Mouse (Mus musculus) limb, embryonic 12.5 days (tissue): Measurements from ENCODE around the gene Arid5b. TPM values are rescaled to one million over a fixed set of nuclear protein-coding genes. Genes with fewer than 3 reads are reported as not detected.
A peak's percentile ranks its signal among the peaks of the same experiment; 100 is the strongest.

ENCODE experiments used
- ATAC-seq: fragments of 200-750 bp; cut with Nextera tagmentation; 2 replicates; pipeline ENCODE4 v1.8.0; 2017; ENCODE audit warnings: low read depth, moderate TSS enrichment; ENCODE audit not compliant: insufficient number of reproducible peaks, insufficient read depth, low FRiP score, low TSS enrichment
- H3K27ac ChIP-seq: fragments of 300-500 bp; sonication (generic); 2 replicates; pipeline ENCODE4 v1.5.1; 2016; ENCODE audit warnings: mild to moderate bottlenecking, moderate library complexity
- H3K27me3 ChIP-seq: fragments of 300-500 bp; sonication (generic); 2 replicates; pipeline ENCODE4 v1.6.1; 2016; ENCODE audit warnings: mild to moderate bottlenecking, moderate library complexity
- H3K36me3 ChIP-seq: fragments of 300-500 bp; sonication (generic); 2 replicates; pipeline ENCODE4 v1.6.1; 2016; ENCODE audit warnings: mild to moderate bottlenecking, moderate library complexity
- H3K4me1 ChIP-seq: fragments of 300-500 bp; sonication (generic); replicated peaks from 2 replicates; pipeline ENCODE4 v1.6.1; 2016
- H3K4me2 ChIP-seq: fragments of 300-500 bp; sonication (generic); 2 replicates; pipeline ENCODE4 v1.6.1; 2016; ENCODE audit warnings: mild to moderate bottlenecking, moderate library complexity
- H3K4me3 ChIP-seq: fragments of 300-500 bp; sonication (generic); replicated peaks from 2 replicates; pipeline ENCODE4 v1.5.1; 2016; ENCODE audit warnings: mild to moderate bottlenecking
- H3K9ac ChIP-seq: fragments of 300-500 bp; sonication (generic); replicated peaks from 2 replicates; pipeline ENCODE4 v1.6.1; 2016; ENCODE audit warnings: mild to moderate bottlenecking, moderate library complexity
- H3K9me3 ChIP-seq: fragments of 300-500 bp; sonication (generic); 2 replicates; pipeline ENCODE4 v1.6.1; 2016; ENCODE audit warnings: mild to moderate bottlenecking, moderate library complexity
- WGBS: fragments of 180-500 bp; shearing (Covaris S2); methylation state at CpG from one replicate; pipeline ENCODE4 v1.1.7; 2016; 5-methylcytosine and 5-hydroxymethylcytosine counted together
- polyA plus RNA-seq: library from polyadenylated mRNA; unstranded; fragments of >200 nt; fragmentation: Nextera tagmentation; extraction: Ambion mirVana; gene quantifications from 2 replicates; pipeline ENCODE4 v1.2.1, GENCODE M21; 2016

The Arid5b gene
- polyA plus RNA-seq, 1 experiment from 2014 or later, result 48.0 TPM

DNA sequence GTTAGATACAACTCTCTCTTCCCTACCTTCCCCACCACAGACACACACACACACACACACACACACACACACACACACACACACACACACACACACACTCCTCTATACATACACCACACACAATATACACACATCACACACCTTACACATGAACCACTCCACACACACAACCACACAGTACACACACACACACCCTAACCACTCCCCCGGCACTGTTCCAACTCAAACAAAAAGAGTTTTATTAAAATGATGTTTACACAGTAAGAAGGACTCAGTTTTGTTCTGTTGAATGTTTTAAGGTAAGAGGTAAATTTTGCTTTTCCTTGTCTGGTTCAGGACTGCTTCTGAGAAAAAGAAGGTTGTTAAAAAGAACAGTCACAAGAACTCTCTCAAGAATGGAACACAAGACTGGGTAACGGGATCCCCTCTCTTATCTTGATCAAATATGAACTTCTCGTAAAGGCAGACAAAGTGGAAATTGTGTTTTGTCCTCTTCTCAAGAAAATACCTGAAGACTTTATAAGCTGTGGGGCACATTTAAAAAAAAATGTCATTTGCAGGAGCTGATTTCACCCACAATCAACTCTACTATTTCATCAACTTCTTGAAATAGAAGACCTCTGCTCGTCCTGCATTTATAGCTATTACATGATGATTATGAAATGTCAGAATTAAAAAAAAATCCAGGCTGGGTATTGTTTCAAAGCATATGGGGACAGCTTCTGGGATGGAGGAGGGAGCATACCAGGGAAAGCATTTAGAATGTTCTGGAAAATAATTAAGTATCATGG lies 30.9 kb downstream of the Arid5b start:
- H3K4me2 ChIP-seq, result no peak overlapping the region
- no peak for ATAC-seq
- H3K27ac ChIP-seq, result no peak overlapping the region
- no peaks in the 10 kb centered on the region for H3K9me3 ChIP-seq
- H3K4me1 ChIP-seq, result peaks cover 22% of the 10 kb centered on the region
- no peak overlapping the region for H3K9ac ChIP-seq
- peaks cover 12% of the 10 kb centered on the region for H3K36me3 ChIP-seq
- H3K4me3 ChIP-seq, result no peak overlapping the region
- whole genome bisulfite sequencing, result 84% methylated on average over 4 of the region's 4 CpGs
- no peaks in the 10 kb centered on the region for H3K27me3 ChIP-seq

DNA sequence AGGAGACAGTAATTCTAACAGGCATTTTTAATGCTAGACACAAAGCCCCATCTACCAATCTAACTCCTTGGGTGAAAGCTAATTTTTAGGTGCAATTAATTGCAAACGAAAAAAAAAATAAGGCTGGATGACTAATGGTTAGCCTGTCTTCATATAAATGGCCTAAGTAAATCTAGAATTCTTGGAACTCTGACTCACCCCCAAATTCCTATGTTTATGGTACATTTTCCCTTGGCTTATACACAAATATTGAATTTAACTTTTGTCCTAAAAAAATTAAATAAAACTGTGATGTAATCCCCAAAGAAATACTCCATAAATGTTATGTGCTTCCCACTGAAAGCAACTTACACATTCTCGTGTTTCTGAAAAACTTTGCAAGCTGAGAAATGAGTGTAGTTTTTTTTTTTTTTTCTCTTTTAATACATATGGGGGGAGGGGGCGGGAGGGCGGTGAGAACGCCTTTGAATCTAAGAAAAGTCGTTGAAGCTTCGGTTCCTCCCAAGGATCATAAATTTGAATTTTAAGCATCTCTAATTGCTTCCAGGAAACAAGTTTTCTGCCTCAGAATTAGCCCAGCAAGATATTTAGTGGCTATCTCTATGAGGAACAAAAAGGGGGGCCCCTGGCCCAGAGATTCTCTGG lies 31.8 kb downstream of the Arid5b start:
- H3K9ac ChIP-seq, result no peak overlapping the region
- no peaks in the 10 kb centered on the region for H3K9me3 ChIP-seq
- H3K27ac ChIP-seq, result peak overlapping the region; percentile 66; the same call in 1 of the 2 replicates
- no peak for ATAC-seq
- H3K4me1 ChIP-seq, result peaks cover 22% of the 10 kb centered on the region
- H3K4me3 ChIP-seq, result no peak overlapping the region
- H3K36me3 ChIP-seq, result peaks cover 15% of the 10 kb centered on the region
- 26% methylated on average over 7 of the region's 7 CpGs for WGBS
- no peaks in the 10 kb centered on the region for H3K27me3 ChIP-seq
- H3K4me2 ChIP-seq, result no peak overlapping the region

DNA sequence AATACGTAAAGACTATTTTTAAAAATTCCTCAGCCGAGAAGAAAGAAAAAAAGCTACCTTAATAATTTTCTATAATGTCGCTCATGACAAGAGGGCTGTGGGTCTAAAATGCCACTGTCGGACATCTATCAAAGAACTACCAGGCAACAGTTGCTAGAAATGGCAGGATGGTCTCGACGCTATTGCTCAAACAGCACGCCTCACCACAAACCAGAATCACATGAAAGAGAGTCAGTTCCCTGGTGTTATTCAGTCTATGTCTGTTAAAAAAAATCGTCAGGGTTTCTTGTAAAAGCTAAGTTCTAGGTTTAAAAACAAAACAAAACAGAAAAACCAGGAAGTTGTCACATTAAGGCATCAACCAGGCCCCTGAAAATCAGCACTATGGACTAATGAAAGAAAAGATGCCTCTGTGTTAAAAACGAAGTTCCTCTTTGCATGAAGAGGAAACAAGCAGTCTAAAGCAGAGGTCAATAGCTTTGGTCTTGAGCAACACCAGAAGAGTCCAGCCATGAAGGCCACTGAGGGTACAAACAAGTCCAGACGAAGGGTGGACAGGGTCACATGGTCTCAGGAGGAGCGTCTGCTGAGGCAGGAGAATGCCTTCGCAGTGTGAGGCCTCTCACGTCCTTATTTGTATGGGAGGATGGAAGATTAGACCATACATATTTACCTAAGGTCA lies 37.6 kb downstream of the Arid5b start:
- Histone ChIP-seq H3K9me3 (no peaks in the 10 kb centered on the region), H3K9ac (no peak overlapping the region), H3K27me3 (no peaks in the 10 kb centered on the region), H3K27ac (no peak overlapping the region), H3K36me3 (peaks cover 28% of the 10 kb centered on the region), H3K4me1 (peaks cover 24% of the 10 kb centered on the region), H3K4me2 (no peak overlapping the region), H3K4me3 (no peak overlapping the region)
- ATAC-seq, result no peak
- WGBS, result 77% methylated on average over 13 of the region's 13 CpGs

DNA sequence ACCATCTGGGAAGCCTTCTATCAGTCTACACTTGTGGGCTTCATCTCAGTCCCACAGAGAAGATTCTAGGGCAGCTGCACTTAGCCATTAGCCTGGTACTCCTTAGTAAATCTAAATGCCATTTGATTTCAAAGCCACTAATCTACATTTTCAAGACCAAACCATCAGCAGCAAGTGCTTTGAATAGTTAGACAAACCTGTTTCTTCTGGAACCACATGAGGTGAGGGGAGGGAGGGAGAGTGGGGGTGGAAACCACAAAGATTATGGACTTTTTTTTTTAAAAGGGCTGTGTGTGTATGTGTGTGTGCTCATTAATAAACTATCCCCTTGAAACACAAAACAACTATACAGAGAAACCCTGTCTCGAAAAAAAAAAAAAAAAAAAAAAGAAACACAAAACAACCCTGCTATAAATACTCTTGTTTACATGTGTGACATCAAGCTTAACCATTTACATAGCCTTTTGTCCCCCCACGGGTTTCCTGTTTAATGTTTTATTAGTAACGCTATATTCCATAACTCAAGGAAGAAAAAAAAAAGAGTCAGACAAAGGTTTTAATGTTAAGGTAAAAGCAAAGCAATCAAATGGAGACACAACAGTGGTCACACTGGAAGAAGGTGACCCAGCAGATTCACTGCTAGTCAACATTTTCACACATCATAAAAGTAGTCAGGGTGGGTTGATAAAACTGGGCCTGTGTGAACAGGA lies 38.3 kb downstream of the Arid5b start:
- peaks cover 35% of the 10 kb centered on the region for H3K36me3 ChIP-seq
- H3K4me2 ChIP-seq, result no peak overlapping the region
- H3K9ac ChIP-seq, result no peak overlapping the region
- no peaks in the 10 kb centered on the region for H3K27me3 ChIP-seq
- ATAC-seq, result no peak
- 0 out of 2 replicates have a peak overlapping the region, but pooled peaks have one; percentile 37 for H3K27ac ChIP-seq
- H3K9me3 ChIP-seq, result no peaks in the 10 kb centered on the region
- H3K4me3 ChIP-seq, result no peak overlapping the region
- H3K4me1 ChIP-seq, result peaks cover 24% of the 10 kb centered on the region
- whole genome bisulfite sequencing, result 46% methylated on average over 3 of the region's 3 CpGs

DNA sequence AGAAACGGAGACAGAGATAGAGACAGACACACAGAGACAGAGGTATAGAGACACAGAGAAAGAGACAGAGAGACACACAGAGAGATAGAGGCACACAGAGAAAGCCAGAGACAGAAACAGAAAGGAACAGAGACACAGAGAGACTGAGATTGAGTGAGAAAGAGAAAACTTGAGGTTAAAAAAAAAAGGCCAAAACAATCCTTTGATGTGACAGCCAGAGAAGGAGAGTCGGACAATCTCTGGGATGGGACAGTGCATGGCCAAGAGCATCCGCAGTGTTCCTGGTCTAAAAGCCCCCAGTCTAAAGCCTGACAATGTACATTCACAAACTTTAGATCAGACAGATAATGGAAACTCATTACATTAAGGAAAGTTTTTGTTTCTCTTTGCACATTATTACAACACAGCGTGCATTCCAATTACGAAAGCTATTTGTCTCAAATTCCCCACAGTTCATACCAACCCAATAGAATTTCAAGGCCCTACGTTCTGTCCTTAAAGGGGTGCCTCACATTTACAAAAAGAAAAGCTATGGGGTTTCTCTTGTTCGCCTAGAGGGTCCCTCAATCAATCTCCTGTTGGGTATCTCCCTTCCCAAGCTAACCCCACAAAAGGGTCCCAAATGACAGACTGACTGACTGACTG lies 39.0 kb downstream of the Arid5b start:
- Histone ChIP-seq H3K36me3 (peaks cover 40% of the 10 kb centered on the region), H3K4me3 (no peak overlapping the region), H3K27ac (peak overlapping the region; percentile 37; the same call in 1 of the 2 replicates), H3K27me3 (no peaks in the 10 kb centered on the region), H3K4me2 (no peak overlapping the region), H3K4me1 (peaks cover 24% of the 10 kb centered on the region), H3K9ac (no peak overlapping the region), H3K9me3 (no peaks in the 10 kb centered on the region)
- ATAC-seq, result no peak
- WGBS, result 79% methylated on average over 7 of the region's 7 CpGs

DNA sequence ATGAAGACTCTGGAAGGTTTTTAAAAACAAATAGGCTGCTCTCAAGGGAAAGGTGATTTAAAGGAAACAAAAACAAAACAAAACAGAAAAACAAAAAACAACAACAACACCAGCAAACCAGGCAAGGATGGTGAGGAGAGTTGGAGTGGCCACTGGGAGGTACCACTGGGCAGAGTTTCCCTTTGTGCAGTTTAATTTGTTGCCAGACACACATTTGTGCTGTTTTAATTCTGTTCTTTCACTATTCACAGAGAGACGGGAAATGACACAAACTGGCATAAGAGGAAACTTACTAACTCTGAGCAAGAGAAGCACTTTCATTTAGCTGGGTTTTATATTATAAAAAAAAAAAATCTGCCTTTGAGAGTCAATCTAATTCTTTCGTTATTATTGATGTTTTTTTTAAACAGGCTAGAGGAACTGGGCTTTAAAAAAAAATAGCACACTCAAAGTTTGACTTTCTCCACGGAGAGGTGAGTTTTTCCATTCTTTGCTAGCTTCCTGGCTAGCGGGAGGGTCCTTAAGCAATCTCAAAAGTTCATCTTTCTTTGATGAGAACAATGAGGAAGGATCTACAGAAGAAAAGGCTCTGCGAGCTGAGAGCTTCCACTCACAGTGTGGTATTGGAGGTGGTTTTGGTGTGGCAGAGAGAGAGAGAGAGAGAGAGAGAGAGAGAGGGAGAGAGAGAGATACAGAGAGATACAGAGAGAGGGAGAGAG lies 39.7 kb downstream of the Arid5b start:
- 59% methylated on average over 5 of the region's 5 CpGs for WGBS
- Histone ChIP-seq H3K9me3 (no peaks in the 10 kb centered on the region), H3K4me3 (no peak overlapping the region), H3K9ac (no peak overlapping the region), H3K4me1 (peaks cover 24% of the 10 kb centered on the region), H3K4me2 (no peak overlapping the region), H3K36me3 (peaks cover 47% of the 10 kb centered on the region), H3K27me3 (no peaks in the 10 kb centered on the region), H3K27ac (peak overlapping the region; percentile 67)
- ATAC-seq, result no peak

DNA sequence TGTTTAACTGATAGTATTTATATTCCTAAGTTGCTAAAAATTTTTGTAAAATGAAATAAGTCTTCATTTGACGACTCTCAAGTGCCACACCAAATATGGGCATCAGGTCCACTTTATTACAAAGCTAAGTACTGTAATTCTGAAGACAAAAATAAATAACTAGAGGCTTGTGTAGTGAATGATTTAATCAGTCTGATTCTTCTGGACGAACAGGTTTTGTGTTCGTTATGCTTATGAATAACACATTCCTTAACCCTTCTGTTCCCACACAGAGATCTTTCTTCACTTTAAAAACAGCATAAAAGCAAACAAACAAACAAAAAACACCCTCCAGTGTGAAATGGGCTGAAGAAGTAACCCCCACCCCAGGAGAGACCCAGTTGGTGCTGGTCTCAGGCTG lies 40.4 kb downstream of the Arid5b start:
- H3K4me2 ChIP-seq, result no peak overlapping the region
- no peak overlapping the region for H3K9ac ChIP-seq
- no peak overlapping the region for H3K4me3 ChIP-seq
- no peaks in the 10 kb centered on the region for H3K9me3 ChIP-seq
- no peaks in the 10 kb centered on the region for H3K27me3 ChIP-seq
- no peak for ATAC-seq
- 36% methylated on average over 3 of the region's 3 CpGs for WGBS
- H3K27ac ChIP-seq, result peak overlapping the region; percentile 67
- peaks cover 53% of the 10 kb centered on the region for H3K36me3 ChIP-seq
- peaks cover 24% of the 10 kb centered on the region for H3K4me1 ChIP-seq

DNA sequence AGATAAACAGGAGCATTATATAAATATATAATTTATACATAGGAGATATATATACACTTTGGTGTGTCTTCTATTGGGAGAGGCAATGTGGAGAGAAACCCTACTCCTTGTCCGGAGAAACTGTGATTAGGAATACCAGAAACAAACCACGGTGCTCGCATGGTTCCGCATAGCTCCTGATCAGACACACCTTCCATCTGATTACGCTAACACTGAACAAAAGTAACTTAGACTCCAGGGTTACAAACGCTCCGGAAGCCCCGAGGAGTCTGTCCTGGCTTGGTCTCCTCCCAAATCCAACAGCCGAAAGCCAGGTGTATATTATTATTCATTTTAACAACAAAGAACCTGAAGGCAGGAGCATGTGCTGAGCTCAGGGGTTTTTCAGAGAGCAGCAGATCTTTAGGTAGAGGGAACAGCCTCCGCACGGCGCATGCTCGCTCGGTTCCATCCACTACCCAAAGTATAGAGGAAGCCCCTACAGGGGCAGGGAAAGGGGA lies 41.5 kb downstream of the Arid5b start:
- H3K27ac ChIP-seq, result 0 out of 2 replicates have a peak overlapping the region, but pooled peaks have one; percentile 17
- H3K4me1 ChIP-seq, result peaks cover 24% of the 10 kb centered on the region
- no peak for ATAC-seq
- no peaks in the 10 kb centered on the region for H3K27me3 ChIP-seq
- H3K9me3 ChIP-seq, result no peaks in the 10 kb centered on the region
- H3K4me2 ChIP-seq, result no peak overlapping the region
- no peak overlapping the region for H3K9ac ChIP-seq
- peaks cover 47% of the 10 kb centered on the region for H3K36me3 ChIP-seq
- whole genome bisulfite sequencing, result 87% methylated on average over 14 of the region's 14 CpGs
- no peak overlapping the region for H3K4me3 ChIP-seq

DNA sequence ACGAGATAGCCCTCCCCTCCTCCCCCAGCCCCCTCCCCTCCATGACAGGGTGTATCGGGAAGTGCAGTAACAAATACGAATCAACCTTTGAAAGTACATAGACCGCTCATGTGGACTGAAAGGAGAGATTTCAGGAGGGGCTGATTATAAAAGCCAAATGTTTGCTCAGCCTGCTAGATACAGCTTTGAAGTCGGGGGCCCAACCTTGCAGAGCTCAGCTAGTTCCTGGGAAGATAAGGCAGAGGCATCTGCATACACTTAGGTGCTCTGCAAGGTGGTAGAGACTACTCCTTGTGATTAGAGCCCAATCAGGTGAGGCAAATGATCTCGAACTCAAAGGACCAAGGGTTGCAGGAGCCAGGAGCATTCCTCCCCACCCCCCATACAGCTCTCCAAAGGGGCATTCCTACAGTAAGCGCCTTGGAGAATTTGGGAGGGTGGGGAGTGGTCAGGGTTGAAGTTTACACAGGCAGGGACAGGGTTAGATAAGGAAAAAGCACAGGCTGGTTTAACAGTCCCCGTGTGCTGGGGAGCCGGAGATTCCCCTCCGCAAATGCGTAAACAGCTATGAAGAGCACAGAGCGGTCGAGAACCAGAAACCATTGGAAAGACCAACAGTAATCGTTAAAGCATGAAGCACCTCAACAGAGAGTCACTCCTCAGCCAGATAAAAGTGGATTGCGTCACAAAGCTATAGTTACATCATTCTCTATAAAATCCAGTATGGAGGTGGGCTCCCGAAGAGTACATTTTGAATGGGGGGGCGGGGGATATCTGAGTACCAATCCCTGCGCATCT lies 47.0 kb downstream of the Arid5b start:
- H3K4me3 ChIP-seq, result no peak overlapping the region
- no peak for ATAC-seq
- no peak overlapping the region for H3K4me2 ChIP-seq
- H3K36me3 ChIP-seq, result peaks cover 52% of the 10 kb centered on the region
- peaks cover 16% of the 10 kb centered on the region for H3K4me1 ChIP-seq
- 44% methylated on average over 18 of the region's 18 CpGs for WGBS
- H3K9ac ChIP-seq, result no peak overlapping the region
- no peak overlapping the region for H3K27ac ChIP-seq
- H3K27me3 ChIP-seq, result no peaks in the 10 kb centered on the region
- no peaks in the 10 kb centered on the region for H3K9me3 ChIP-seq
